Mouse (Mus musculus) embryonic facial prominence, embryonic 12.5 days (tissue): Measurements from ENCODE around the gene Gm7075. TPM values are rescaled to one million over a fixed set of nuclear protein-coding genes. Genes with fewer than 3 reads are reported as not detected.

Source experiments
- ATAC-seq: fragments of 200-750 bp; cut with Nextera tagmentation; 2 replicates; pipeline ENCODE4 v1.8.0; 2017; ENCODE audit not compliant: insufficient number of reproducible peaks, insufficient read depth, low FRiP score, low TSS enrichment
- H3K27ac ChIP-seq: fragments of 300-500 bp; sonication (generic); 2 replicates; pipeline ENCODE4 v1.5.1; 2016; ENCODE audit warnings: mild to moderate bottlenecking
- H3K27me3 ChIP-seq: fragments of 300-500 bp; sonication (generic); 2 replicates; pipeline ENCODE4 v1.6.1; 2016; ENCODE audit warnings: mild to moderate bottlenecking, moderate library complexity
- H3K36me3 ChIP-seq: fragments of 300-500 bp; sonication (generic); 2 replicates; pipeline ENCODE4 v1.6.1; 2016; ENCODE audit warnings: mild to moderate bottlenecking
- H3K4me1 ChIP-seq: fragments of 300-500 bp; sonication (generic); 2 replicates; pipeline ENCODE4 v1.6.1; 2016
- H3K4me2 ChIP-seq: fragments of 300-500 bp; sonication (generic); replicated peaks from 2 replicates; pipeline ENCODE4 v1.6.1; 2016; ENCODE audit warnings: mild to moderate bottlenecking, moderate library complexity
- H3K4me3 ChIP-seq: fragments of 300-500 bp; sonication (generic); 2 replicates; pipeline ENCODE4 v1.5.1; 2016; ENCODE audit warnings: mild to moderate bottlenecking
- H3K9ac ChIP-seq: fragments of 300-500 bp; sonication (generic); 2 replicates; pipeline ENCODE4 v1.6.1; 2016; ENCODE audit warnings: mild to moderate bottlenecking, moderate library complexity
- H3K9me3 ChIP-seq: fragments of 300-500 bp; sonication (generic); 2 replicates; pipeline ENCODE4 v1.6.1; 2016; ENCODE audit warnings: mild to moderate bottlenecking, moderate library complexity
- WGBS: fragments of 180-500 bp; shearing (Covaris S2); methylation state at CpG from one replicate; pipeline ENCODE4 v1.1.7; 2016; 5-methylcytosine and 5-hydroxymethylcytosine counted together
- polyA plus RNA-seq: library from polyadenylated mRNA; unstranded; fragments of >200 nt; fragmentation: Nextera tagmentation; extraction: Ambion mirVana; gene quantifications from 2 replicates; pipeline ENCODE4 v1.2.1, GENCODE M21; 2016

Gm7075 gene
- polyA plus RNA-seq, 1 experiment from 2014 or later: not detected

GRCm38 (mm10) chr10:63381498-63382280, 39.9 kb downstream of the Gm7075 start, which contains the start of gene Sirt1:
TSS of gene Sirt1 (minus strand) at chr10:63381704.
- H3K4me3 ChIP-seq: peak within 1 kb of the TSS; percentile 58
- H3K4me1 ChIP-seq: no peaks in the 10 kb centered on the region
- no peak within 1 kb of the TSS for H3K27ac ChIP-seq
- no peaks in the 10 kb centered on the region for H3K36me3 ChIP-seq
- peaks cover 7% of the 10 kb centered on the region; the same call in 1 of the 2 replicates for H3K27me3 ChIP-seq
- no peak for ATAC-seq
- H3K9ac ChIP-seq: peak within 1 kb of the TSS; percentile 51
- peak within 1 kb of the TSS; percentile 73 for H3K4me2 ChIP-seq
- no peaks in the 10 kb centered on the region for H3K9me3 ChIP-seq
- 5% methylated on average over 24 of the region's 24 CpGs for WGBS

- H3K27me3 ChIP-seq: peaks cover 7% of the 10 kb centered on the region; the same call in 1 of the 2 replicates
- 69% methylated on average over 6 of the region's 6 CpGs for WGBS
These were observed 42.5 kb downstream of the Gm7075 start for GRCm38 (mm10) chr10:63378948-63379680.

GRCm38 (mm10) chr10:63377468-63377867, 44.1 kb downstream of the Gm7075 start:
- WGBS: 21% methylated on average over 9 of the region's 9 CpGs
- Histone ChIP-seq H3K27me3 (peaks cover 7% of the 10 kb centered on the region; the same call in 1 of the 2 replicates), H3K9me3 (no peaks in the 10 kb centered on the region), H3K4me2 (no peak overlapping the region), H3K27ac (no peak overlapping the region), H3K4me1 (no peaks in the 10 kb centered on the region), H3K9ac (no peak overlapping the region), H3K36me3 (no peaks in the 10 kb centered on the region), H3K4me3 (no peak overlapping the region)
- ATAC-seq: no peak

More at GRCm38 (mm10) chr10:63378948-63379680, 42.5 kb downstream of the Gm7075 start:
- H3K9ac ChIP-seq: no peak overlapping the region
- no peak for ATAC-seq
- no peak overlapping the region for H3K4me3 ChIP-seq
- H3K4me1 ChIP-seq: no peaks in the 10 kb centered on the region
- no peak overlapping the region for H3K4me2 ChIP-seq
- H3K36me3 ChIP-seq: no peaks in the 10 kb centered on the region
- no peaks in the 10 kb centered on the region for H3K9me3 ChIP-seq
- no peak overlapping the region for H3K27ac ChIP-seq

- WGBS: 83% methylated on average over 5 of the region's 5 CpGs
- no peaks in the 10 kb centered on the region for H3K36me3 ChIP-seq
These were observed 45.3 kb downstream of the Gm7075 start for GRCm38 (mm10) chr10:63376303-63376702.

More at GRCm38 (mm10) chr10:63376303-63376702, 45.3 kb downstream of the Gm7075 start:
- ATAC-seq: no peak
- no peak overlapping the region for H3K27ac ChIP-seq
- no peak overlapping the region for H3K9ac ChIP-seq
- no peak overlapping the region for H3K4me3 ChIP-seq
- H3K4me2 ChIP-seq: no peak overlapping the region
- no peaks in the 10 kb centered on the region for H3K9me3 ChIP-seq
- peaks cover 7% of the 10 kb centered on the region; the same call in 1 of the 2 replicates for H3K27me3 ChIP-seq
- no peaks in the 10 kb centered on the region for H3K4me1 ChIP-seq

Other genes starting within 250 kb of the Gm7075 start
- gene Mypn, start 217.8 kb downstream of the Gm7075 start, polyA plus RNA-seq: 0.67 and 0.87 TPM in 2 replicates
- 44.1 and 46.9 TPM in 2 replicates for gene Herc4, start 178.0 kb downstream of the Gm7075 start, polyA plus RNA-seq
- gene Sirt1, start 40.1 kb downstream of the Gm7075 start, polyA plus RNA-seq: 7.3 and 8.3 TPM in 2 replicates
- 11.0 and 11.6 TPM in 2 replicates for gene Dnajc12, start 39.3 kb downstream of the Gm7075 start, polyA plus RNA-seq
- 0.18 and 0.32 TPM in 2 replicates for gene Ctnna3, start 8.3 kb upstream of the Gm7075 start, polyA plus RNA-seq